Mouse (Mus musculus) stomach, postnatal 0 days (tissue): Measurements from ENCODE around the gene Mgea5. TPM values are rescaled to one million over a fixed set of nuclear protein-coding genes. Genes with fewer than 3 reads are reported as not detected.
"Not testable (repeated sequence)": the region's sequence is repeated elsewhere in the genome, so short reads cannot be mapped to it uniquely, and the experiment has no call there.

Source experiments
- ATAC-seq: fragments of 200-750 bp; cut with Nextera tagmentation; 2 replicates; pipeline ENCODE4 v1.8.0; 2017; ENCODE audit not compliant: low FRiP score, low TSS enrichment
- DNase-seq: peaks from one replicate; pipeline ENCODE4 v3.0.0-alpha.2; 2016; ENCODE audit warnings: low spot score
- H3K27ac ChIP-seq: fragments of 300-500 bp; sonication (generic); replicated peaks from 2 replicates; pipeline ENCODE4 v1.5.1; 2014; ENCODE audit warnings: mild to moderate bottlenecking, control low read depth
- H3K27me3 ChIP-seq: fragments of 300-500 bp; sonication (generic); 2 replicates; pipeline ENCODE4 v1.6.1; 2014; ENCODE audit warnings: low read length; ENCODE audit not compliant: control insufficient read depth, insufficient read depth
- H3K36me3 ChIP-seq: fragments of 300-500 bp; sonication (generic); 2 replicates; pipeline ENCODE4 v1.6.1; 2014; ENCODE audit warnings: low read length, mixed read lengths; ENCODE audit not compliant: control insufficient read depth, insufficient read depth
- H3K4me1 ChIP-seq: fragments of 300-500 bp; sonication (generic); replicated peaks from 2 replicates; pipeline ENCODE4 v1.6.1; 2014; ENCODE audit warnings: antibody characterized with exemption; ENCODE audit not compliant: control insufficient read depth, insufficient read depth
- H3K4me2 ChIP-seq: fragments of 300-500 bp; sonication (generic); replicated peaks from 2 replicates; pipeline ENCODE4 v1.6.1; 2014; ENCODE audit warnings: low read depth, mild to moderate bottlenecking, control low read depth, moderate library complexity
- H3K4me3 ChIP-seq: fragments of 300-500 bp; sonication (generic); 2 replicates; pipeline ENCODE4 v1.5.1; 2014; ENCODE audit warnings: low read depth, low read length, control low read depth
- H3K9ac ChIP-seq: fragments of 300-500 bp; sonication (generic); 2 replicates; pipeline ENCODE4 v1.6.1; 2014; ENCODE audit warnings: mild to moderate bottlenecking, low read length, control low read depth, mixed read lengths
- H3K9me3 ChIP-seq: fragments of 300-500 bp; sonication (generic); 2 replicates; pipeline ENCODE4 v1.6.1; 2016; ENCODE audit warnings: low read length; ENCODE audit not compliant: control insufficient read depth
- CTCF ChIP-seq: IDR thresholded peaks from 2 replicates; pipeline ENCODE4 v1.5.1; 2016; ENCODE audit warnings: antibody characterized with exemption, low read depth, mild to moderate bottlenecking, moderate library complexity
- EP300 ChIP-seq: optimal IDR thresholded peaks from 2 replicates; pipeline ENCODE3; 2016; ENCODE audit warnings: antibody characterized with exemption
- WGBS: fragments of 180-500 bp; shearing (Covaris S2); extraction: QIAGEN DNeasy Blood & Tissue Kit; methylation state at CpG from one replicate; pipeline ENCODE4 v1.1.7; 2014; 5-methylcytosine and 5-hydroxymethylcytosine counted together
- polyA plus RNA-seq: library from polyadenylated mRNA; unstranded; fragments of >200 nt; fragmentation: Nextera tagmentation; extraction: Ambion mirVana; gene quantifications from 2 replicates; pipeline ENCODE4 v1.2.1, GENCODE M21; 2015

Gene Mgea5
- polyA plus RNA-seq, 1 experiment from 2014 or later = 16.5 TPM

- DNase-seq (no peak), ATAC-seq (no peak)
- WGBS = 18% methylated on average over 8 of the region's 8 CpGs
- Histone ChIP-seq H3K27ac (no peak overlapping the region), H3K4me1 (peaks cover 7% of the 10 kb centered on the region; the same call in 1 of the 2 replicates), H3K36me3 (no peaks in the 10 kb centered on the region), H3K9ac (no peak overlapping the region), H3K27me3 (no peaks in the 10 kb centered on the region), H3K9me3 (no peaks in the 10 kb centered on the region), H3K4me3 (no peak overlapping the region), H3K4me2 (peak overlapping the region; percentile 53)
- no peak for TF ChIP-seq EP300
- TF ChIP-seq CTCF = no peak
Observed at GRCm38 (mm10) chr19:45812673-45813252, 29.1 kb upstream of the Mgea5 start.

GRCm38 (mm10) chr19:45812115-45812514 lies 28.5 kb upstream of the Mgea5 start:
- H3K4me3 ChIP-seq = peak overlapping the region; percentile 12; the same call in 1 of the 2 replicates
- peak overlapping the region; percentile 53 for H3K4me2 ChIP-seq
- TF ChIP-seq EP300 (no peak), CTCF (no peak)
- H3K9me3 ChIP-seq = no peaks in the 10 kb centered on the region
- H3K4me1 ChIP-seq = peaks cover 7% of the 10 kb centered on the region; the same call in 1 of the 2 replicates
- DNase-seq (peak; percentile 63), ATAC-seq (peak; percentile 21; the same call in 1 of the 2 replicates)
- no peaks in the 10 kb centered on the region for H3K27me3 ChIP-seq
- no peaks in the 10 kb centered on the region for H3K36me3 ChIP-seq
- H3K27ac ChIP-seq = no peak overlapping the region
- no peak overlapping the region for H3K9ac ChIP-seq
- WGBS = 2% methylated on average over 16 of the region's 16 CpGs

- DNase-seq (no peak), ATAC-seq (no peak)
- H3K9ac ChIP-seq = no peak overlapping the region
- H3K27ac ChIP-seq = no peak overlapping the region
- peaks cover 7% of the 10 kb centered on the region; the same call in 1 of the 2 replicates for H3K4me1 ChIP-seq
- H3K4me3 ChIP-seq = no peak overlapping the region
- no peaks in the 10 kb centered on the region for H3K27me3 ChIP-seq
- 65% methylated on average over 12 of the region's 12 CpGs for WGBS
- H3K4me2 ChIP-seq = no peak overlapping the region
- no peaks in the 10 kb centered on the region for H3K9me3 ChIP-seq
- H3K36me3 ChIP-seq = no peaks in the 10 kb centered on the region
- TF ChIP-seq CTCF = no peak
- TF ChIP-seq EP300 = no peak
Observed at GRCm38 (mm10) chr19:45811028-45811674, 27.5 kb upstream of the Mgea5 start.

- H3K9ac ChIP-seq = no peak overlapping the region
- H3K27ac ChIP-seq = no peak overlapping the region
- TF ChIP-seq EP300 (no peak), CTCF (no peak)
- no peak overlapping the region for H3K4me2 ChIP-seq
- DNase-seq (no peak), ATAC-seq (no peak)
- no peak overlapping the region for H3K4me3 ChIP-seq
- H3K9me3 ChIP-seq = no peaks in the 10 kb centered on the region
- 0 out of 2 replicates have a peak, but pooled peaks cover 3% of the 10 kb centered on the region for H3K4me1 ChIP-seq
- H3K36me3 ChIP-seq = no peaks in the 10 kb centered on the region
- H3K27me3 ChIP-seq = no peaks in the 10 kb centered on the region
- WGBS = 97% methylated on average over 4 of the region's 4 CpGs
Observed at GRCm38 (mm10) chr19:45807732-45808131, 24.1 kb upstream of the Mgea5 start.

- H3K36me3 ChIP-seq, ATAC-seq: not testable (repeated sequence)
Observed at GRCm38 (mm10) chr19:45805817-45806216, 22.2 kb upstream of the Mgea5 start.

GRCm38 (mm10) chr19:45804593-45805368 lies 21.1 kb upstream of the Mgea5 start:
- peak; percentile 60; the same call in 1 of the 2 replicates for ATAC-seq
- Histone ChIP-seq H3K27ac (no peak overlapping the region), H3K4me1 (no peaks in the 10 kb centered on the region), H3K36me3 (no peaks in the 10 kb centered on the region), H3K9ac (no peak overlapping the region), H3K27me3 (no peaks in the 10 kb centered on the region), H3K4me3 (no peak overlapping the region), H3K4me2 (no peak overlapping the region), H3K9me3 (no peaks in the 10 kb centered on the region)
- no peak for TF ChIP-seq EP300
- TF ChIP-seq CTCF = peak; percentile 89
- 28% methylated on average over 12 of the region's 12 CpGs for WGBS
- DNase-seq = peak; percentile 29

More at GRCm38 (mm10) chr19:45805817-45806216, 22.2 kb upstream of the Mgea5 start:
- not testable (repeated sequence) for H3K4me2 ChIP-seq, H3K9me3 ChIP-seq, H3K4me1 ChIP-seq, H3K4me3 ChIP-seq, DNase-seq, H3K27me3 ChIP-seq, H3K27ac ChIP-seq, H3K9ac ChIP-seq
- 90% methylated on average over 6 of the region's 6 CpGs for WGBS
